Mouse (Mus musculus): ENCODE data around the gene Znhit2. TPM values are rescaled to one million over a fixed set of nuclear protein-coding genes. Genes with fewer than 3 reads are reported as not detected.
A peak's percentile ranks its signal among the peaks of the same experiment; 100 is the strongest.

The Znhit2 gene
- polyA plus RNA-seq, 1 experiment from 2014 or later = 19.1 TPM

- Histone ChIP-seq H3K4me1 (replicated peaks) (peaks cover 53% of the 10 kb centered on the region), H3K9ac (peak overlapping the region; percentile 15; the same call in 1 of the 2 replicates), H3K4me2 (no peak overlapping the region), H3K27ac (replicated peaks) (no peak overlapping the region), H3K4me3 (replicated peaks) (no peak overlapping the region), H3K9me3 (replicated peaks) (no peaks in the 10 kb centered on the region), H3K36me3 (replicated peaks) (no peaks in the 10 kb centered on the region), H3K27me3 (no peaks in the 10 kb centered on the region)
- ATAC-seq (ENCODE audit: insufficient read depth) = no peak
- 33% methylated on average over 4 of the region's 4 CpGs for WGBS (ENCODE audit: insufficient replicate concordance)
Measured at GRCm38 (mm10) chr19:6104476-6104875, 43.5 kb downstream of the Znhit2 start.

- Histone ChIP-seq H3K27ac (replicated peaks) (no peak within 1 kb of the TSS), H3K4me3 (replicated peaks) (no peak within 1 kb of the TSS), H3K9me3 (replicated peaks) (no peaks in the 10 kb centered on the region), H3K27me3 (no peaks in the 10 kb centered on the region), H3K36me3 (replicated peaks) (no peaks in the 10 kb centered on the region), H3K4me1 (replicated peaks) (peaks cover 50% of the 10 kb centered on the region), H3K4me2 (peak within 1 kb of the TSS; percentile 18), H3K9ac (0 out of 2 replicates have a peak within 1 kb of the TSS, but pooled peaks have one; percentile 15)
- 83% methylated on average over 7 of the region's 7 CpGs for WGBS (ENCODE audit: insufficient replicate concordance)
- no peak for ATAC-seq (ENCODE audit: insufficient read depth)
Measured at GRCm38 (mm10) chr19:6105586-6105985, 44.6 kb downstream of the Znhit2 start, which contains the start of gene Naaladl1. TSS of gene Naaladl1 (plus strand) at chr19:6105782.

Small RNA genes lying within 50 kb of the gene (microRNA-seq; reads per million reads assigned to microRNA genes)
- 2.3 reads per million for gene Mir6988

Other genes with a start within 250 kb of the Znhit2 start
- 12.9 and 13.1 TPM in 2 replicates for gene Frmd8, start 185.9 kb upstream of the Znhit2 start, polyA plus RNA-seq (2015; fragmentation: Nextera tagmentation; extraction: Ambion mirVana)
- 7.1 and 7.9 TPM in 2 replicates for gene Slc25a45, start 183.4 kb upstream of the Znhit2 start, polyA plus RNA-seq (2015; fragmentation: Nextera tagmentation; extraction: Ambion mirVana)
- gene Tigd3, start 167.0 kb upstream of the Znhit2 start, polyA plus RNA-seq (2015; fragmentation: Nextera tagmentation; extraction: Ambion mirVana) = 2.8 and 2.9 TPM in 2 replicates
- gene Dpf2, start 148.2 kb upstream of the Znhit2 start, polyA plus RNA-seq (2015; fragmentation: Nextera tagmentation; extraction: Ambion mirVana) = 52.7 and 59.4 TPM in 2 replicates
- gene Cdc42ep2, start 136.4 kb upstream of the Znhit2 start, polyA plus RNA-seq (2015; fragmentation: Nextera tagmentation; extraction: Ambion mirVana) = 2.9 and 3.1 TPM in 2 replicates
- gene Pola2, start 97.0 kb upstream of the Znhit2 start, polyA plus RNA-seq (2015; fragmentation: Nextera tagmentation; extraction: Ambion mirVana) = 53.8 and 58.9 TPM in 2 replicates
- gene Slc22a20, start 75.0 kb upstream of the Znhit2 start, polyA plus RNA-seq (2015; fragmentation: Nextera tagmentation; extraction: Ambion mirVana) = 0.05 TPM in 1 of 2 replicates, not detected in the other
- 25.1 and 26.1 TPM in 2 replicates for gene Capn1, start 45.3 kb upstream of the Znhit2 start, polyA plus RNA-seq (2015; fragmentation: Nextera tagmentation; extraction: Ambion mirVana)
- 13.3 and 17.3 TPM in 2 replicates for gene Syvn1, start 14.6 kb upstream of the Znhit2 start, polyA plus RNA-seq (2015; fragmentation: Nextera tagmentation; extraction: Ambion mirVana)
- gene Mrpl49, start 3.4 kb upstream of the Znhit2 start, polyA plus RNA-seq (2015; fragmentation: Nextera tagmentation; extraction: Ambion mirVana) = 39.5 and 41.8 TPM in 2 replicates
- 401 and 446 TPM in 2 replicates for gene Fau, start 3.3 kb upstream of the Znhit2 start, polyA plus RNA-seq (2015; fragmentation: Nextera tagmentation; extraction: Ambion mirVana)
- gene Tm7sf2, start 7.2 kb downstream of the Znhit2 start, polyA plus RNA-seq (2015; fragmentation: Nextera tagmentation; extraction: Ambion mirVana) = 49.1 and 50.2 TPM in 2 replicates
- gene Vps51, start 16.0 kb downstream of the Znhit2 start, polyA plus RNA-seq (2015; fragmentation: Nextera tagmentation; extraction: Ambion mirVana) = 27.3 and 30.8 TPM in 2 replicates
- gene Tmem262, start 18.8 kb downstream of the Znhit2 start, polyA plus RNA-seq (2015; fragmentation: Nextera tagmentation; extraction: Ambion mirVana) = not detected in 2 replicates
- 0.48 and 0.67 TPM in 2 replicates for gene Gm28374, start 21.1 kb downstream of the Znhit2 start, polyA plus RNA-seq (2015; fragmentation: Nextera tagmentation; extraction: Ambion mirVana)
- 19.7 and 24.4 TPM in 2 replicates for gene Zfpl1, start 23.8 kb downstream of the Znhit2 start, polyA plus RNA-seq (2015; fragmentation: Nextera tagmentation; extraction: Ambion mirVana)
- gene Cdca5, start 23.8 kb downstream of the Znhit2 start, polyA plus RNA-seq (2015; fragmentation: Nextera tagmentation; extraction: Ambion mirVana) = 34.5 and 35.4 TPM in 2 replicates
- 0.23 and 0.25 TPM in 2 replicates for gene AC131692.1, start 33.2 kb downstream of the Znhit2 start, polyA plus RNA-seq (2015; fragmentation: Nextera tagmentation; extraction: Ambion mirVana)
- 3.5 and 3.7 TPM in 2 replicates for gene Naaladl1, start 44.6 kb downstream of the Znhit2 start, polyA plus RNA-seq (2015; fragmentation: Nextera tagmentation; extraction: Ambion mirVana)
- gene Sac3d1, start 57.5 kb downstream of the Znhit2 start, polyA plus RNA-seq (2015; fragmentation: Nextera tagmentation; extraction: Ambion mirVana) = 23.2 and 24.0 TPM in 2 replicates
- 58.5 and 66.0 TPM in 2 replicates for gene Snx15, start 67.1 kb downstream of the Znhit2 start, polyA plus RNA-seq (2015; fragmentation: Nextera tagmentation; extraction: Ambion mirVana)
- 0.17 and 0.44 TPM in 2 replicates for gene Batf2, start 79.8 kb downstream of the Znhit2 start, polyA plus RNA-seq (2015; fragmentation: Nextera tagmentation; extraction: Ambion mirVana)
- gene Arl2, start 80.4 kb downstream of the Znhit2 start, polyA plus RNA-seq (2015; fragmentation: Nextera tagmentation; extraction: Ambion mirVana) = 26.0 and 28.8 TPM in 2 replicates
- not detected in 2 replicates for gene Majin, start 123.2 kb downstream of the Znhit2 start, polyA plus RNA-seq (2015; fragmentation: Nextera tagmentation; extraction: Ambion mirVana)
- gene Gpha2, start 165.2 kb downstream of the Znhit2 start, polyA plus RNA-seq (2015; fragmentation: Nextera tagmentation; extraction: Ambion mirVana) = 0.15 and 0.28 TPM in 2 replicates
- 3.3 and 5.0 TPM in 2 replicates for gene Ppp2r5b, start 174.7 kb downstream of the Znhit2 start, polyA plus RNA-seq (2015; fragmentation: Nextera tagmentation; extraction: Ambion mirVana)
- 4.7 and 5.8 TPM in 2 replicates for gene Atg2a, start 180.5 kb downstream of the Znhit2 start, polyA plus RNA-seq (2015; fragmentation: Nextera tagmentation; extraction: Ambion mirVana)
- gene Ehd1, start 215.5 kb downstream of the Znhit2 start, polyA plus RNA-seq (2015; fragmentation: Nextera tagmentation; extraction: Ambion mirVana) = 64.0 and 69.3 TPM in 2 replicates
- gene Cdc42bpg, start 245.3 kb downstream of the Znhit2 start, polyA plus RNA-seq (2015; fragmentation: Nextera tagmentation; extraction: Ambion mirVana) = 0.21 and 0.38 TPM in 2 replicates